Mouse (Mus musculus): ENCODE data around the gene Supt3.

Gene Supt3

DNA sequence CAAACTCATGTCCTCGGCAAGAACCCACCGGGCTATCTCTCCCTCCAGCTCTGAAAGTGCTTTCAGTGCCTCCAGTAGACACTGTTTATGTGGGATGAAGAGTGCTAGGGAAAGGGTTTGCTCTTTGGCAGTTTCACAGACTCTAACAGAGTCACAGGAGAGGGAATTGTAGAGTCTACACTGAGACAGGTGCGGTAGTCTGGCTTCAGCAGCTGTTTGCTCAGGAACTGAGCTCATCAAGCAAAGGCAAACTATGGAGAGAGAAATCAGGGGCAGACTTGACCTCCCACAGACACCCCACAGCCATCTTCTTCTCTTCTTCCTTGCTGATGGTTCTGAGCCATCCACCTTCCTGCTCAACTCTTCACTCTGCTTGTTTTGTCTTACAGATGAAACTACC is 193.3 kb downstream of the Supt3 start:
- DNase-seq, result no peak

GRCm38 (mm10) chr17:44973489-44973888 is 196.5 kb downstream of the Supt3 start:
- peak; percentile 62 to 71 for DNase-seq

- DNase-seq, result no peak
These were observed 200.7 kb downstream of the Supt3 start for GRCm38 (mm10) chr17:44977690-44978089.

DNA sequence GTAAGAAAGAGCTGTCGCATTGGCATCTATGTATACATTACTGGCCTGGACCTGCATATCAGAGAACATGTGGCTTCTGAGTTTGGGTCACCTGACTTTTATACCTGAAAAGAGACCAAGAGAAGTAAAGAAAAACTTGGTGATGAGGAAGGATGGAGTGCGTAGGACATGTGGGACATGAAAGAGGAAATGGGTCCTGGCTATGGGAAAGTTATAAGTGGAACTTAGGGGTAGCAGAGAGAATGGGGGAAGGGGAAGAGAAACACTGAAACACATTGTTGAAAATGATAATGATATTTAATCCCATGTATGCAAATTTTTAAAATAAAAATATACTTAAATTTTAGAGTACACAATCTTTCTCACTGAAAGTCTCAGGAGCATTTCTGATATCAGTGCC is 211.0 kb downstream of the Supt3 start:
- no peak for DNase-seq

- no peak for DNase-seq
These were observed 226.4 kb downstream of the Supt3 start for GRCm38 (mm10) chr17:45003311-45003710.

DNA sequence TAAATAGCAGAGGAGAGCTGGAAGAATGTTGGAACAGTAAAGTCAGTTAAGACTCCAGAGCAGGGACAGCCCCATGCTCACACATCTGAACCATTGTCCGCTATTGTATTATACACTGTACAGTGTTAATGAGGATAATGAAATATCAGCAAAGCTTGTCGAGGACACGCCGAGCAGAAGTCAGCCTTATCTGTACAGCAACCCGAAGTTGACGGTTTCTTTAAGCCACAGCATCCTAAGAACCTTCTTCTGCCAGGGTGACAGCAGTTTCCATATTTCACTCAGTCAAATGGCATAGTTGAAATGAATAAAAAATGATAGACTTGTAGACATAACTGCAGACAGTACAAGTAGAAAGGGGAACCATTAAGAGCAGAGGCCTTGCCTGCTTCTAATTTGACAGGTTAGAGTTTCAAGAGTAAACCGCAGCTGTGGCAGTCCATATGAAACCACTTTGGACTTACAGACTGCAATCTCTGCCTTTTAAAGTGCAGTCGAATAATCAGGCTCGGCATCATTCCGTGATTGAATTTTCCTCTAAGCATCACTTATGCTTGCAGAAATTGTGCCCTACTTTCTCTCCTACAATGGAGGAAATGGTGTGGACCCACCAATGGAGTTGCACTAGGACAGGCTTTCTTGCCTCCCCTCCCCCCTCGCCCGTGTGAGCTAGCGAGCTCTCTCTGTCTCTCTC is 227.7 kb downstream of the Supt3 start:
- DNase-seq, result no peak

- no peak for DNase-seq
These were observed 230.5 kb downstream of the Supt3 start for GRCm38 (mm10) chr17:45007461-45007860.

- no peak for DNase-seq
These were observed 231.7 kb downstream of the Supt3 start for GRCm38 (mm10) chr17:45008663-45009062.

- DNase-seq, result no peak
These were observed 233.5 kb downstream of the Supt3 start for GRCm38 (mm10) chr17:45010409-45010808.

DNA sequence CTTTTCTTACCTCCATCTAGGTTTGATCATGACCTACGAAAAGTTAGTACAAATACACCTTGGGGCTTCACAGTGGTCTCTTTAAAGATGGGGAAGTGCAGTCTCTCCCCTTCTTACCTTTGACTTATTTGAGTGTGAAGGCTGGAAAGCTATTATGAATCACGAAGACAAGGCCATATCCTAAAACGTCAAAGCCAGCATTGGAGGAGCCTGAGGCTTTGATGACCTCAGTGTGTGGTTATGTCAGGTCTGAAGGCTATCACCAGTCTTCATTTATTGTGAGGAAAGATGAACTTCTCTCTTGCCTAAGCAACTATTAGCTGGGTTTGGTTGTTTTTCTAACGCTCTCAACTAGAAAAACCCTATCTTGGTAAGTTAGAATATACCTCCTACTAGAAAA is 239.8 kb downstream of the Supt3 start:
- no peak for DNase-seq

- DNase-seq, result peak in 1 of 2 experiments; percentile 32
These were observed 243.4 kb downstream of the Supt3 start for GRCm38 (mm10) chr17:45020155-45020930.

DNA sequence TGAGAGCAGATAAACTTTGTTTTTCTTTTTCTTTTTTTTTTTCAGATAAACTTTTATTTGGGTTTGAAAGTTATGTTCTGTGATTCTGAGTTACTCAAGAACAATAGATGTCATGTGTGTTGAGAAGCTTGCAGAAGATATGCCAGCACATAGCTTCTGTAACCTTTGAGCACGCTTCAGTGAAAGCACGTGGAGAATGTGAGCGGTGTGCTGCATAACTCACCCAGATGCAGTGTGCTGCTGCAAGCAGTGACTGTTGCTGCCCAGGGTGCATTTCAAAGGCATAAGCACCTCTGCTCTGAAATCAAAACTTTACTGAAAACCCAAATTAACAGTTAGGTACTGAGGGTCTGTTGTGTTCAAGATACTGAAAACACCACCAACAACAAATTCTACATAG is 251.5 kb downstream of the Supt3 start:
- peak; percentile 11 to 39 for DNase-seq

- DNase-seq, result no peak
These were observed 252.2 kb downstream of the Supt3 start for GRCm38 (mm10) chr17:45029106-45029505.

- DNase-seq, result no peak
These were observed 255.3 kb downstream of the Supt3 start for GRCm38 (mm10) chr17:45032209-45032608.

DNA sequence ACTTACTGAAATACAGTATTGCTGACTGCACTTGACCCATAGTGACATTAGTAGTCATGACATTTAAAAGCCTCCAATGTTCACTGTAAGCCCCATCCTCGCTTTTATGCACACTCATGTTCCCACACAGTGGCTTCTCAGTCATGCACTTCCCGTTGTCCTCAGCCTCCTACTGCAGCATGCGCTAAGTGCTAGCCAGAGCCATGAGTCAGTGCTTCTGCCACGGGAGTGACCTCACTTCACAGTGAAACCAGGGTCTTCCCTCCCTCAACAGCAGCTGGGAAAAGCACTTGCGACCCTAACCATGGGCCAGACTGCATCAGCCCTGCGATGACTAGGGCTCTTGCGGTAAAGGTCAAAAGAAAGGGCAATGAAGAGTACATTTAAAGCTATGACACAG is 256.7 kb downstream of the Supt3 start:
- DNase-seq, result peak in 1 of 2 experiments; percentile 9

GRCm38 (mm10) chr17:45041084-45041483 is 264.1 kb downstream of the Supt3 start:
- DNase-seq, result no peak

DNA sequence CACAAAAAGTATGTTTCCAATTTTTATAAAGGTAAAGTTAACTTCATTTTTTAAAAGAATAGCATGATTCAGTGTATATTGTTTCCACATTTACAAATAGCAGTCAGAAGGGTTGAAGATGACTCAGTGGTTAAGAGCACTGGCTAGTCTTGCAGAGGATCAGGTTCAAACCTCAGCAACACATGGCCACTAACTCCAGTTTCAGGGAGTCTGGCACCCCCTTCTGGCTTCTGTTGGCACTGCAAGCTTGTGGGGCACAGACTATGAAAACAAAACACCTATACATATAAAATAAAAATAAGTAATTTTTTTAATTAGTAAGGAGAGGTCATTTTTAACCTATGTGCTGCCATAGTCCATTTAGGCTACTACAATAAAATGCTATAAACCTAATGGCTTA is 268.9 kb downstream of the Supt3 start:
- DNase-seq, result peak; percentile 37 to 45

DNA sequence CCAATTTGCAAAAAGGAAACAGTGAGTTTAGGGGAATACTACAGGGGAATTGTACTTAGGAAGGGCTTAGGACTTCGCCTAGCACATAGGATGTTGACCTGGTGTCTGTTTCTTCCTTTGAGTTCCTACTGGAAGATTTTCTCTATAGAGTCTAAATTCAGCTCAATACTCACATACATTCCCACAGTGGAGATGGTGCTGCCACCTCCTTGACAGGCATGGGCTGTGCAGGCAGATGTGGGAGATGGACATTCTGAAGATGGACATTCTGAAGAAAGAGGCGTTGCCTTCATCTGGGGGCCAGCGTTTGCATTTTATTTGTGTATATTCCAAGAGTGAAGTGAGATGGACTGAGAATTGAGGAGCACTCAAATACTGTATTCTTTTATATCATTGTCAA is 269.6 kb downstream of the Supt3 start:
- DNase-seq, result no peak

DNA sequence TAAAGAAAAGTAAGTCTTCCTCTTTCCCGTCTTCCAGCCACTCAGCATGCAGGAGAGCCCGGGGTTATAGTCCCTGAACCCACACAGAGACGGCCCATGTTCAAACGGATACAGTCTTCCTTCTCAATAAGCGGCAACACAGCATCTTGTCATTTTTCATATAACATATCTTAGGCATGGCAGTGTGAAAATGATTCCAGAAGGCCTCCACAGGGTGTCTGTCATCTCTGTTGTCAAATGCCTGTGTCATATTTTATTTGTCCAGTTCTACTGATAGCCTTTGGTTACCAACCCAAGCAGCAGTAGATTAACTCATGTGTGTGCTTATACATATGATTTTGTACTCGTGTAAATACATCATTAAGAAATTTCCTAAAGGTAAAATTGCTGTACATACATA is 270.3 kb downstream of the Supt3 start:
- DNase-seq, result no peak

DNA sequence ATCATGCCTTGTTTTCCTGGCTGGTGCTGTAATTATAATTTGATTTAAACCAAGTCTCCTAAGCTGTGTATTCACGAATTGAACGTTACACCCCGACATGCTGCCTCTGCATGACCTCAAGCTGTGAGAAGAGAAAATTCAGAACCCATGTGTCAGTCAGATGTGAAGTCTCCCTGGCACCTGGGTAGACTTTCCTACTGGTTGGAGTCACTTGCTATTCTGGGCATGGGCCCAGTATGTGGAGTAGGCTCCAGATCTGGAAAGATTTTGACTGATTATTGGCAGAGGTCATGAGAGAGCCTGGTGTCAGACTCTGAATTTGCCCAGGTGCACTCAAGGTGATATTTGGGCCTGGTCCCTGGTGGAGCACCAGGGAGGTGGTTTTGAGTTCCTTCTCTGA is 275.0 kb downstream of the Supt3 start:
- DNase-seq, result no peak

DNA sequence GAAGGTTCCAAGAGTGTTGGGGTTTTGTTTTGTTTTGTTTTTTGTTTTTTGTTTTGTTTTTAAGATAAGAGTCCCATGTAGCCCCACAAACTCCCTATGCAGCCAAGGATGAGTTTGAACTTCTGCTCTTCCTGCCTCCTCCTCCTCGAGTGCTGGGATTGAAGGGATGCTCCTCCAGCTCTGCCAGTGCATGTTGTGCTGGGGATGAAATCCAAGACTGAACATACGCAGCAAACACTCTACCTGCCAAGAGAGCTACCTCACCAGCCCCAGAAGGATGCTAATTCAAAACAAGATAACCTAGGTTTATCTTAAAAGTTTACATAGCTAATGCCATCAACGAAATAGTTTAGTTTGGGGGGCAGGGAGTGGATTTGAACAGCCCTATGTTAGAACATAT is 276.4 kb downstream of the Supt3 start:
- no peak for DNase-seq

DNA sequence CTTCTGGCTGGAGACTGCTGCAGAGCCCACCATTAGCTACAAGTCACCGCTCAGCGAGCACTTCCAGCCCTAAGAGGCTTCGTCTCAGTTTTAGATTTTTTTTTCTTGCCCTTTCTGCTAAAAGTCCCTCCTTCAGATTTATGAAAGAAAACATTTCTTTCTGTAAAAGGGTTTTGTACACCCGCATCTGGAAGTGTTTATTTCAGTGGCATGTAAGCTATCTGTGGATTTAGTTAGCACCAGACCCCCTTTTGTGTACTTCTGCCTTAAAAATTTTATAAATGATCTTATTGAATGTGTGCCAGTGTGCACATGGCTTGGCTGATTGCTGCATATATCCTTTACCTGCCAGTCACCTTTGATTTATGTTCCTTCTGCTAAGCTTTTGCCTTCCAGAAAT is 277.6 kb downstream of the Supt3 start:
- no peak for DNase-seq

GRCm38 (mm10) chr17:45056894-45057293 is 279.9 kb downstream of the Supt3 start:
- DNase-seq, result no peak

DNA sequence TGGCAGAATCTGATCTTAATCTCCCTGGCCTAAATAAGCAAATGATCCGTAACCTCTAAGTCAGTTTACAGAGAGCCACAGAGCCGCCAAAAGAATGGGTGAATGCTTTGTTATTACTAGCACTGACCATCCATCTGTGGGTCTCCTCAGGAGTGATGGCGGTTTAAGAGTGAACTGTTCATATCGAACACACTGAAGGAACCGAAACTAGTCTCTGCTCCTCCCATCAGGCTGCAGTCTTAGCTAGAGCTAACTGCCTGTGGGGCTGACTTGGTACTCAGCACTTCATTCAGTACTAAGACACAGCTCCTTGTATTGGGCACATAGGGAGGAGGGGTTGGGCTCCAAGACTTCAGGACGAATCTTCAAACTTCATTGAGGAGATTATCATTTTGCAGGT is 280.8 kb downstream of the Supt3 start:
- no peak for DNase-seq
